Mouse (Mus musculus): ENCODE measurements around the gene Dvl3. TPM values are rescaled to one million over a fixed set of nuclear protein-coding genes. Genes with fewer than 3 reads are reported as not detected.

The Dvl3 gene
- total and polyA plus RNA-seq, 3 experiments: 2.8 to 51.8 (median 28.2) TPM

DNA sequence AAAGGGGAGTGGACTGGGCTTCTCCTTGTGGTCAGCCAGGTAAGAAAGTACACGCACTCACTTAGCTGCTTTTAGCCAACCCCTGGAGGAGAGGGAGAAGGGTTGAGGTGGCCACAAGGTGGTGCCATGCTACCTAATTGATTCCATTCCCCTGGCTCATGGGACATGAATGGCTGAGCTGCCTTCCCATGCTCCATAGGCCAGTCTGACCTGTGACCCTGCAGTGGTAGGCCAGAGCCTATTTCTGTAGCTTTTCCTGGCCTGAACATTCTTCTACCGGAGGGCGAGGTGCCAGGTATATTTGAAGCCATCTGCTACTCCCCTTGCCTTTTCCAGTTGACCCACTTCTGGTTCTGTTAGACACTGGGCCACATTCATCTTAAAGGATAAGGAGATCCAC is 7.4 kb upstream of the Dvl3 start:
- TF ChIP-seq GATA1 (IDR thresholded peaks at IDR 0.05; ENCODE audit: borderline replicate concordance, low read length) (no peak), POLR2AphosphoS5 (IDR thresholded peaks at IDR 0.05; ENCODE audit: insufficient replicate concordance, low read depth, low read length) (no peak), TAL1 (conservative IDR thresholded peaks at IDR 0.05; ENCODE audit: low read depth, low read length) (no peak), CTCF (IDR thresholded peaks at IDR 0.05; ENCODE audit: low read depth, low read length) (no peak), GATA2 (IDR thresholded peaks at IDR 0.05; ENCODE audit: borderline replicate concordance, low read depth, low read length) (no peak)
- H3K36me3 ChIP-seq (replicated peaks): peaks cover 77% of the 10 kb centered on the region
- no peaks in the 10 kb centered on the region for H3K27me3 ChIP-seq (ENCODE audit: insufficient read depth, low read length)
- peak; percentile 38 for DNase-seq (ENCODE audit: low spot score)
- no peak overlapping the region for H3K4me3 ChIP-seq (ENCODE audit: low read depth, low read length)
- no peaks in the 10 kb centered on the region for H3K9me3 ChIP-seq (replicated peaks)
- no peak for ATAC-seq (ENCODE audit: extremely low read depth, insufficient number of reproducible peaks, low FRiP score, poor library complexity, severe bottlenecking)
- peaks cover 41% of the 10 kb centered on the region for H3K4me1 ChIP-seq (ENCODE audit: insufficient read depth, low read depth, low read length)

DNA sequence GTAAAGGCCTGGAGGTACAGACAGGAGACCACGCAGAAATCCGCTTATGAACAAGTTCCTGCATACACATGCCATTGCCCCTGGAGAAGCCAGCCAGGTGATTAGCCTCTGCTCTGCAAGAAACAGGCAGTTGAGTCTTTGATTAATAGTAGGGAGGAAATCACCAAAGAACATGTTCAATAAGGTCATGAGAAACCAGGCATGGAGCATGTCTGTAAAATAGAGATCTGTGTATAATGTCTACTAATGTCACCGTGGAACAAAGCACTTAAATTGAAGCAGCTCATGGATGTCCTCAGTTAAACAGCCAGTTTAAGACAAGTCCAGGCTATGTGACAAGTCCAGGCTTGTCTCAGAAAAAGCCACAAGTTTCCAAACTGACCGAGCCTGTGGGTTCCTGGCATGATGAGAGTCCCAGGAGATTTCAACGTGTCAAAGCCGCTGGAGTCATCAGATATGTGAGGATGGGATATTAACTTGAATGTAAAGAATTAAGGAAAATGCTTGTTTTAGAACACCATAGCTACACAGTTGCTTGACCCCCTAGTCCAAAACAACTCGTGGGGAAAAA is 5.4 kb upstream of the Dvl3 start:
- no peaks in the 10 kb centered on the region for H3K9me3 ChIP-seq (replicated peaks)
- peaks cover 57% of the 10 kb centered on the region for H3K36me3 ChIP-seq (replicated peaks)
- no peak overlapping the region for H3K4me3 ChIP-seq (ENCODE audit: low read depth, low read length)
- H3K4me1 ChIP-seq (ENCODE audit: insufficient read depth, low read depth, low read length): peaks cover 37% of the 10 kb centered on the region
- H3K27me3 ChIP-seq (ENCODE audit: insufficient read depth, low read length): no peaks in the 10 kb centered on the region
- no peak for TF ChIP-seq TAL1 (conservative IDR thresholded peaks at IDR 0.05; ENCODE audit: low read depth, low read length)
- no peak for TF ChIP-seq POLR2AphosphoS5 (IDR thresholded peaks at IDR 0.05; ENCODE audit: insufficient replicate concordance, low read depth, low read length)
- no peak for TF ChIP-seq CTCF (IDR thresholded peaks at IDR 0.05; ENCODE audit: low read depth, low read length)
- ATAC-seq (ENCODE audit: extremely low read depth, insufficient number of reproducible peaks, low FRiP score, poor library complexity, severe bottlenecking) (no peak), DNase-seq (ENCODE audit: low spot score) (no peak)

DNA sequence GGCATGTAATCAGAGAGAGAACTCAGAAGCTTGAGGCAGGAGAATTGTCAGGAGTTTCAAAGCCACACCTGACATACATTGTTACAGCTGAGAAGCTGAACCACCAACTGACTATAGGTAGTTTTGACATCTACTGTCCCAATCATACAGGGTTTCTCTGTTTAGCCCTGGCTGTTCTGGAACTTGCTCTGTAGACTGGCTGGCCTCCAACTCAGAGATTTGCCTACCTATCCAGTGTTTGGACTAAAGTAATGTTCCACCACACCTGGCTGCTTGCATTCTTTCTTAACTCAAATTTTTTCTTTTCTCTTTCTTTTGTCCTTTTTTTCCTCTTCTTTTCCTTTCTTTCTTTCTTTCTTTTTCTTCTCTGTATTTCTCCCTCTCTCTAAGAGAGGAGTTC is 750 bp upstream of the Dvl3 start:
- H3K4me3 ChIP-seq (ENCODE audit: low read depth, low read length): peak overlapping the region; percentile 97; the same call in 1 of the 2 replicates
- no peaks in the 10 kb centered on the region for H3K27me3 ChIP-seq (ENCODE audit: insufficient read depth, low read length)
- TF ChIP-seq CTCF (IDR thresholded peaks at IDR 0.05; ENCODE audit: low read depth, low read length) (no peak), GATA1 (IDR thresholded peaks at IDR 0.05; ENCODE audit: borderline replicate concordance, low read length) (no peak), GATA2 (IDR thresholded peaks at IDR 0.05; ENCODE audit: borderline replicate concordance, low read depth, low read length) (no peak), TAL1 (conservative IDR thresholded peaks at IDR 0.05; ENCODE audit: low read depth, low read length) (no peak), POLR2AphosphoS5 (IDR thresholded peaks at IDR 0.05; ENCODE audit: insufficient replicate concordance, low read depth, low read length) (no peak)
- peaks cover 44% of the 10 kb centered on the region for H3K4me1 ChIP-seq (ENCODE audit: insufficient read depth, low read depth, low read length)
- DNase-seq (ENCODE audit: low spot score) (no peak), ATAC-seq (ENCODE audit: extremely low read depth, insufficient number of reproducible peaks, low FRiP score, poor library complexity, severe bottlenecking) (no peak)
- H3K9me3 ChIP-seq (replicated peaks): no peaks in the 10 kb centered on the region
- peaks cover 37% of the 10 kb centered on the region for H3K36me3 ChIP-seq (replicated peaks)

DNA sequence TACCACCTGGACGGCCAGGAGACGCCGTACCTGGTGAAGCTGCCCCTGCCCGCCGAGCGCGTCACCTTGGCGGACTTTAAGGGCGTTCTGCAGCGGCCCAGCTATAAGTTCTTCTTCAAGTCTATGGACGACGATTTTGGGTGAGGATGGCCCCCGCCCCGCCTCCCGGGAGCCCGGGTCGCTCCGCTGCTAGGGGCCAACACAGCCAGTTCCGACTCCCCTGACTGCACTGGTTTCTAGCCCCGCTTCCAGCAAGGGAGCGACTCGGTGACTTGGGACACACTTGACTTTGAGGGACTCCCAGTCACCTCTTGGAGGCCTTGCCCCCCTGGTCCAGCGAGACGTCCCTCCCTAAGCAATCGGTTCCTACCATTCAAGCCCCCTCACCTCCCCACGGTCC is 434 bp downstream of the Dvl3 start:
- ATAC-seq (ENCODE audit: extremely low read depth, insufficient number of reproducible peaks, low FRiP score, poor library complexity, severe bottlenecking) (no peak), DNase-seq (ENCODE audit: low spot score) (peak; percentile 46)
- H3K4me3 ChIP-seq (ENCODE audit: low read depth, low read length): peak overlapping the region; percentile 97

DNA sequence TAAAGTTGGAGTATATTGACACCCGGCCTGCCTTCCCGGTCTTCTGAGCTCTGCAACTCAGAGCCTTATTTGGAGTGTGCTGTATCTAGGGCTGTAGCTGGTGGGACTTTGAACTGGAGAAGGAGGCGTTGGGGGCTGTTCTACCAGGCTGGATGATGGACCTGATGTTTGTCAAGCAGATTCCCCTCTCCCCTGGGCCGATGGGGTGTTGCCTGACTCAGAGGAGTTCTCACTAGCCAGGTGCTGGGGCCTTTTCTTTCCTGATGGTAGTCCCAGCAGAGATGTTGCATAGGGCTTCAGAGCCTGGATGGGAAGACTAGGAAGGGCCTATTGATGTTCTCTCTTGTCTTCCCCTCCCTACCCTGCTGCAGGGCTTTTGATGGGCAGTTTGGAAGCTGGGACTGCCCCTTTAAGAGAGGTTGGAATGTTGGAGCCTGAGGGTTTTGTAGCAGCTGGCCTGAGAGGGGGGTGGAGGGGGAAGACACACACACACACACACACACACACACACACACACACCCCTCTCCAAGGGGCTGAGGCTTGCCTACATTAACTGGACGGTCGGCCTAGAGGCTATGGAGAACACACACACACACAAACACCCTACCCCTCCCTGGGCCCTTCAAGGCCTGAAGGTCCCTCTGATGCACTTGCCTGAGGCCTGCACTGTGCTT is 1.1 kb downstream of the Dvl3 start:
- Histone ChIP-seq H3K9me3 (replicated peaks) (no peaks in the 10 kb centered on the region), H3K36me3 (replicated peaks) (peaks cover 41% of the 10 kb centered on the region), H3K27me3 (ENCODE audit: insufficient read depth, low read length) (no peaks in the 10 kb centered on the region), H3K4me3 (ENCODE audit: low read depth, low read length) (peak overlapping the region; percentile 97), H3K4me1 (ENCODE audit: insufficient read depth, low read depth, low read length) (peaks cover 40% of the 10 kb centered on the region)
- peak; percentile 22 for DNase-seq (ENCODE audit: low spot score)
- TF ChIP-seq GATA1 (IDR thresholded peaks at IDR 0.05; ENCODE audit: borderline replicate concordance, low read length) (no peak), POLR2AphosphoS5 (IDR thresholded peaks at IDR 0.05; ENCODE audit: insufficient replicate concordance, low read depth, low read length) (no peak), GATA2 (IDR thresholded peaks at IDR 0.05; ENCODE audit: borderline replicate concordance, low read depth, low read length) (no peak), CTCF (IDR thresholded peaks at IDR 0.05; ENCODE audit: low read depth, low read length) (no peak), TAL1 (conservative IDR thresholded peaks at IDR 0.05; ENCODE audit: low read depth, low read length) (no peak)
- ATAC-seq (ENCODE audit: extremely low read depth, insufficient number of reproducible peaks, low FRiP score, poor library complexity, severe bottlenecking): no peak

More for the DNA sequence above, 434 bp downstream of the Dvl3 start:
- Histone ChIP-seq H3K27me3 (ENCODE audit: insufficient read depth, low read length) (no peaks in the 10 kb centered on the region), H3K4me1 (ENCODE audit: insufficient read depth, low read depth, low read length) (peaks cover 40% of the 10 kb centered on the region), H3K9me3 (replicated peaks) (no peaks in the 10 kb centered on the region), H3K36me3 (replicated peaks) (peaks cover 39% of the 10 kb centered on the region)
- TF ChIP-seq GATA2 (IDR thresholded peaks at IDR 0.05; ENCODE audit: borderline replicate concordance, low read depth, low read length) (no peak), CTCF (IDR thresholded peaks at IDR 0.05; ENCODE audit: low read depth, low read length) (no peak), POLR2AphosphoS5 (IDR thresholded peaks at IDR 0.05; ENCODE audit: insufficient replicate concordance, low read depth, low read length) (no peak), TAL1 (conservative IDR thresholded peaks at IDR 0.05; ENCODE audit: low read depth, low read length) (no peak), GATA1 (IDR thresholded peaks at IDR 0.05; ENCODE audit: borderline replicate concordance, low read length) (no peak)

DNA sequence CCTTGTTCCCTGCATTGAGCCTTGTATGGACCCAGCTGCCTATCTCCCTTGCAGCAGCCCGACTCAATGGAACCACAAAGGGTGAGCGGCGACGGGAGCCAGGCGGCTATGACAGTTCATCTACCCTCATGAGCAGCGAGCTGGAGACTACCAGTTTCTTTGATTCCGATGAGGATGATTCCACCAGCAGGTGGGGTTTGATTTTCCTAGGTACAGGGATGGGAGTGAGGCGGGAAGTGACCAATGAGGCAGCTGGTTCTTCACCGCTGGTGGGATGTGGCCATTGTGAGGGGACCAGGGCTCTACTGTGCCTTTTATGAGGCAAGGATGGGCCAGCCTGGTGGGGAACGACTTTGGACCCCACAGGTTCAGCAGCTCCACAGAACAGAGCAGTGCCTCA is 7.1 kb downstream of the Dvl3 start:
- Histone ChIP-seq H3K4me3 (ENCODE audit: low read depth, low read length) (no peak overlapping the region), H3K27me3 (ENCODE audit: insufficient read depth, low read length) (no peaks in the 10 kb centered on the region), H3K4me1 (ENCODE audit: insufficient read depth, low read depth, low read length) (peaks cover 15% of the 10 kb centered on the region), H3K9me3 (replicated peaks) (no peaks in the 10 kb centered on the region), H3K36me3 (replicated peaks) (peaks cover 94% of the 10 kb centered on the region)
- TF ChIP-seq POLR2AphosphoS5 (IDR thresholded peaks at IDR 0.05; ENCODE audit: insufficient replicate concordance, low read depth, low read length) (no peak), CTCF (IDR thresholded peaks at IDR 0.05; ENCODE audit: low read depth, low read length) (no peak), GATA1 (IDR thresholded peaks at IDR 0.05; ENCODE audit: borderline replicate concordance, low read length) (no peak), GATA2 (IDR thresholded peaks at IDR 0.05; ENCODE audit: borderline replicate concordance, low read depth, low read length) (no peak)
- ATAC-seq (ENCODE audit: extremely low read depth, insufficient number of reproducible peaks, low FRiP score, poor library complexity, severe bottlenecking): no peak
- no peak for DNase-seq (ENCODE audit: low spot score)
